Mouse (Mus musculus) lung, embryonic 14.5 days (tissue): ENCODE results near the gene Ybx2. TPM values are rescaled to one million over a fixed set of nuclear protein-coding genes. Genes with fewer than 3 reads are reported as not detected.

Source experiments
- ATAC-seq: fragments of 200-750 bp; cut with Nextera tagmentation; 2 replicates; pipeline ENCODE4 v1.8.0; 2017; ENCODE audit warnings: mild to moderate bottlenecking, moderate TSS enrichment, moderate library complexity; ENCODE audit not compliant: insufficient read depth
- DNase-seq: peaks from one replicate; pipeline ENCODE4 v3.0.0-alpha.2; 2015
- H3K27ac ChIP-seq: fragments of 300-500 bp; sonication (generic); 2 replicates; pipeline ENCODE4 v1.5.1; 2014; ENCODE audit warnings: low read depth, mild to moderate bottlenecking, moderate library complexity
- H3K27me3 ChIP-seq: fragments of 300-500 bp; sonication (generic); 2 replicates; pipeline ENCODE4 v1.6.1; 2014; ENCODE audit warnings: low read length, control low read depth; ENCODE audit not compliant: insufficient read depth
- H3K36me3 ChIP-seq: fragments of 300-500 bp; sonication (generic); 2 replicates; pipeline ENCODE4 v1.6.1; 2014; ENCODE audit warnings: control low read depth; ENCODE audit not compliant: insufficient read depth
- H3K4me1 ChIP-seq: fragments of 300-500 bp; sonication (generic); 2 replicates; pipeline ENCODE4 v1.6.1; 2014; ENCODE audit warnings: antibody characterized with exemption, control low read depth; ENCODE audit not compliant: insufficient read depth
- H3K4me2 ChIP-seq: fragments of 300-500 bp; sonication (generic); 2 replicates; pipeline ENCODE4 v1.6.1; 2014; ENCODE audit warnings: mild to moderate bottlenecking
- H3K4me3 ChIP-seq: fragments of 300-500 bp; sonication (generic); 2 replicates; pipeline ENCODE4 v1.5.1; 2014; ENCODE audit warnings: low read depth, low read length
- H3K9ac ChIP-seq: fragments of 300-500 bp; sonication (generic); 2 replicates; pipeline ENCODE4 v1.6.1; 2014
- H3K9me3 ChIP-seq: fragments of 300-500 bp; sonication (generic); 2 replicates; pipeline ENCODE4 v1.6.1; 2016; ENCODE audit warnings: low read depth, low read length, control low read depth
- CTCF ChIP-seq: IDR thresholded peaks from 2 replicates; pipeline ENCODE4 v1.5.1; 2016; ENCODE audit warnings: antibody characterized with exemption, low read depth
- WGBS: fragments of 180-500 bp; shearing (Covaris S2); extraction: QIAGEN DNeasy Blood & Tissue Kit; methylation state at CpG from one replicate; pipeline ENCODE4 v1.1.7; 2014; 5-methylcytosine and 5-hydroxymethylcytosine counted together
- microRNA-seq: library from miRNA; unstranded; fragments of <30 nt; microRNA quantifications from one replicate; pipeline ENCODE4, GENCODE M21; 2016; ENCODE audit warnings: borderline number of aligned reads
- polyA plus RNA-seq: library from polyadenylated mRNA; unstranded; fragments of >200 nt; fragmentation: Nextera tagmentation; extraction: Ambion mirVana; gene quantifications from 2 replicates; pipeline ENCODE4 v1.2.1, GENCODE M21; 2014

The Ybx2 gene
- polyA plus RNA-seq, 1 experiment from 2014 or later, result 4.7 TPM

DNA sequence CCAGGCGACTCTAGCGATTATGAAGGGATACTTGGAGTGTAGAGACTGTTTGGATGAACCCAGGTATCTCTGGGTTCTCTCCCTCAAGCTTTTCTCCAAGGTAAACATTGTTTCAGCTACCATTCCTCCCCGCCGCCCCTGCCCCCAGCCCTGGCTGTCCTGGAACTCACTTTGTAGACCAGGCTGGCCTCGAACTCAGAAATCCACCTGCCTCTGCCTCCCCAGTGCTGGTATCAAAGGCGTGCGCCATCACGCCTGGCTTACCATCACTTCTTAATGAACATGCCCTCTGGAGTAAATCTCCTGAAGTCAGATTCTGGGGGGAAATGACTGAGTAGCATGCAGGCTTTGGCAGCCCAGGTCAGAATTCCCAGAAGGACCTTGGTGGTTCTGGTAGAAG, 46.6 kb downstream of the Ybx2 start, which contains the start of gene Elp5:
TSS of gene Elp5 (minus strand) at position 293 of the 400 bp plus-strand sequence.
- TF ChIP-seq CTCF, result no peak
- Histone ChIP-seq H3K27me3 (no peaks in the 10 kb centered on the region), H3K4me1 (peaks cover 11% of the 10 kb centered on the region; the same call in 1 of the 2 replicates), H3K36me3 (peaks cover 47% of the 10 kb centered on the region), H3K9me3 (no peaks in the 10 kb centered on the region), H3K4me2 (peak within 1 kb of the TSS; percentile 67), H3K27ac (peak within 1 kb of the TSS; percentile 98), H3K4me3 (peak within 1 kb of the TSS; percentile 100), H3K9ac (peak within 1 kb of the TSS; percentile 98)
- DNase-seq, result no peak
- ATAC-seq, result no peak
- WGBS, result 45% methylated on average over 8 of the region's 8 CpGs

DNA sequence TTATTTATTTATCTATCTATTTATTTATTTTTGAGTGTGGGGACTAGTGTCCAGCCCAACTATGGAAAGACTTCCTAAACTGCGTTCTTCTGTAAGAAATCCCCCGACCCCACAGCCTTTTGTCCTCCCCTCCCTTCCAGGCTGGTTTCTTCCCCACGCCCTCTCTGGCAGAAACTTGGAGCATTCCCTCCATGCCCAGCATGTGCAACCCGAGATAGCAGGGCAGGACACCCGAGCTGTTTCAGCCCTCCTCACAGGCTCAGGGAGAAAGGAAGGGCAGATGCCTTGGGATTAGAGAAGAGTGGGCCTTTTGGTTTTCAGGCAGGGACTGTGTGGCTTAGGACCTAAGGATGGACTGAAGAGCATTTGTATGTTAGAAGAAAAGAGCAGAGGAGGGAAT, 47.3 kb downstream of the Ybx2 start:
- no peaks in the 10 kb centered on the region for H3K27me3 ChIP-seq
- TF ChIP-seq CTCF, result no peak
- ATAC-seq (no peak), DNase-seq (no peak)
- H3K27ac ChIP-seq, result no peak overlapping the region
- peaks cover 49% of the 10 kb centered on the region for H3K36me3 ChIP-seq
- WGBS, result 20% methylated on average over 5 of the region's 5 CpGs
- H3K4me1 ChIP-seq, result peaks cover 11% of the 10 kb centered on the region; the same call in 1 of the 2 replicates
- H3K9ac ChIP-seq, result peak overlapping the region; percentile 98
- H3K9me3 ChIP-seq, result no peaks in the 10 kb centered on the region
- peak overlapping the region; percentile 100 for H3K4me3 ChIP-seq
- H3K4me2 ChIP-seq, result peak overlapping the region; percentile 67

- ATAC-seq (no peak), DNase-seq (no peak)
- H3K4me1 ChIP-seq, result peaks cover 11% of the 10 kb centered on the region; the same call in 1 of the 2 replicates
- H3K4me3 ChIP-seq, result 0 out of 2 replicates have a peak overlapping the region, but pooled peaks have one; percentile 100
- peaks cover 49% of the 10 kb centered on the region for H3K36me3 ChIP-seq
- no peak for TF ChIP-seq CTCF
- no peaks in the 10 kb centered on the region for H3K9me3 ChIP-seq
- H3K27ac ChIP-seq, result no peak overlapping the region
- H3K9ac ChIP-seq, result peak overlapping the region; percentile 98
- H3K27me3 ChIP-seq, result no peaks in the 10 kb centered on the region
- 73% methylated on average over 4 of the region's 4 CpGs for WGBS
- H3K4me2 ChIP-seq, result peak overlapping the region; percentile 67
Measured at GRCm38 (mm10) chr11:69983377-69983776, 47.8 kb downstream of the Ybx2 start.

- Histone ChIP-seq H3K4me2 (no peak overlapping the region), H3K9me3 (no peaks in the 10 kb centered on the region), H3K4me3 (no peak overlapping the region), H3K36me3 (peaks cover 56% of the 10 kb centered on the region), H3K27me3 (no peaks in the 10 kb centered on the region), H3K4me1 (peaks cover 11% of the 10 kb centered on the region; the same call in 1 of the 2 replicates), H3K27ac (no peak overlapping the region), H3K9ac (no peak overlapping the region)
- ATAC-seq (no peak), DNase-seq (no peak)
- no peak for TF ChIP-seq CTCF
- WGBS, result 90% methylated on average over 8 of the region's 8 CpGs
Measured at GRCm38 (mm10) chr11:69984431-69984830, 48.8 kb downstream of the Ybx2 start.

- H3K9me3 ChIP-seq, result no peaks in the 10 kb centered on the region
- peak overlapping the region; percentile 90 for H3K27ac ChIP-seq
- no peak overlapping the region for H3K4me2 ChIP-seq
- H3K4me3 ChIP-seq, result no peak overlapping the region
- no peak for TF ChIP-seq CTCF
- 83% methylated on average over 8 of the region's 8 CpGs for WGBS
- H3K4me1 ChIP-seq, result peaks cover 8% of the 10 kb centered on the region; the same call in 1 of the 2 replicates
- H3K9ac ChIP-seq, result no peak overlapping the region
- H3K27me3 ChIP-seq, result no peaks in the 10 kb centered on the region
- peaks cover 68% of the 10 kb centered on the region for H3K36me3 ChIP-seq
- ATAC-seq, result no peak
- no peak for DNase-seq
Measured at GRCm38 (mm10) chr11:69989949-69990348, 54.4 kb downstream of the Ybx2 start.

Small RNA genes within 50 kb of the gene (microRNA-seq; reads per million reads assigned to microRNA genes)
- not detected for gene Gm44349

Other genes starting within 250 kb of the Ybx2 start
- gene Tnfsf12, start 239.9 kb upstream of the Ybx2 start, polyA plus RNA-seq, result 10.0 and 11.6 TPM in 2 replicates
- 4.4 and 5.3 TPM in 2 replicates for gene Tnfsfm13, start 239.7 kb upstream of the Ybx2 start, polyA plus RNA-seq
- 50.4 and 50.5 TPM in 2 replicates for gene Polr2a, start 177.2 kb upstream of the Ybx2 start, polyA plus RNA-seq
- gene Slc35g3, start 173.8 kb upstream of the Ybx2 start, polyA plus RNA-seq, result 0.12 and 0.20 TPM in 2 replicates
- 2.5 TPM in 2 replicates for gene Zbtb4, start 169.9 kb upstream of the Ybx2 start, polyA plus RNA-seq
- gene Chrnb1, start 139.9 kb upstream of the Ybx2 start, polyA plus RNA-seq, result 12.1 and 14.6 TPM in 2 replicates
- 1.6 TPM in 2 replicates for gene Fgf11, start 133.9 kb upstream of the Ybx2 start, polyA plus RNA-seq
- 4.3 and 5.0 TPM in 2 replicates for gene Tmem102, start 130.2 kb upstream of the Ybx2 start, polyA plus RNA-seq
- gene Gm39566, start 120.5 kb upstream of the Ybx2 start, polyA plus RNA-seq, result not detected in 2 replicates
- gene Spem2, start 117.3 kb upstream of the Ybx2 start, polyA plus RNA-seq, result not detected in 2 replicates
- gene Spem1, start 113.6 kb upstream of the Ybx2 start, polyA plus RNA-seq, result not detected in 2 replicates
- gene Nlgn2, start 98.0 kb upstream of the Ybx2 start, polyA plus RNA-seq, result 6.6 and 7.8 TPM in 2 replicates
- 443 and 457 TPM in 2 replicates for gene Tmem256, start 97.3 kb upstream of the Ybx2 start, polyA plus RNA-seq
- gene Plscr3, start 89.4 kb upstream of the Ybx2 start, polyA plus RNA-seq, result 115 and 118 TPM in 2 replicates
- 5.9 and 6.1 TPM in 2 replicates for gene Tnk1, start 77.1 kb upstream of the Ybx2 start, polyA plus RNA-seq
- gene Tmem95, start 57.8 kb upstream of the Ybx2 start, polyA plus RNA-seq, result not detected in 2 replicates
- gene Kctd11, start 54.4 kb upstream of the Ybx2 start, polyA plus RNA-seq, result 6.2 and 7.5 TPM in 2 replicates
- gene Acap1, start 40.3 kb upstream of the Ybx2 start, polyA plus RNA-seq, result 0.38 and 0.83 TPM in 2 replicates
- 11.3 and 14.1 TPM in 2 replicates for gene 2810408A11Rik, start 34.8 kb upstream of the Ybx2 start, polyA plus RNA-seq
- gene Neurl4, start 34.7 kb upstream of the Ybx2 start, polyA plus RNA-seq, result 12.5 and 13.1 TPM in 2 replicates
- 67.5 and 78.6 TPM in 2 replicates for gene Gps2, start 21.9 kb upstream of the Ybx2 start, polyA plus RNA-seq
- 1,945 and 2,006 TPM in 2 replicates for gene Eif5a, start 13.8 kb upstream of the Ybx2 start, polyA plus RNA-seq
- 14.9 and 19.0 TPM in 2 replicates for gene Slc2a4, start 12.4 kb downstream of the Ybx2 start, polyA plus RNA-seq
- 76.7 and 86.4 TPM in 2 replicates for gene Cldn7, start 29.0 kb downstream of the Ybx2 start, polyA plus RNA-seq
- gene Ctdnep1, start 45.4 kb downstream of the Ybx2 start, polyA plus RNA-seq, result 25.4 and 28.3 TPM in 2 replicates
- 108 and 113 TPM in 2 replicates for gene Elp5, start 46.7 kb downstream of the Ybx2 start, polyA plus RNA-seq
- gene Gabarap, start 55.3 kb downstream of the Ybx2 start, polyA plus RNA-seq, result 444 and 455 TPM in 2 replicates
- 41.1 and 42.8 TPM in 2 replicates for gene Phf23, start 60.0 kb downstream of the Ybx2 start, polyA plus RNA-seq
- gene Dvl2, start 64.8 kb downstream of the Ybx2 start, polyA plus RNA-seq, result 36.2 and 40.8 TPM in 2 replicates
- gene Acadvl, start 79.6 kb downstream of the Ybx2 start, polyA plus RNA-seq, result 57.6 and 58.9 TPM in 2 replicates
- gene Dlg4, start 81.1 kb downstream of the Ybx2 start, polyA plus RNA-seq, result 5.9 and 7.4 TPM in 2 replicates
- gene Asgr1, start 118.3 kb downstream of the Ybx2 start, polyA plus RNA-seq, result not detected in 2 replicates
- gene Asgr2, start 156.8 kb downstream of the Ybx2 start, polyA plus RNA-seq, result 0.47 and 0.78 TPM in 2 replicates
- 5.9 and 6.4 TPM in 2 replicates for gene Mgl2, start 194.5 kb downstream of the Ybx2 start, polyA plus RNA-seq
- gene Clec10a, start 220.4 kb downstream of the Ybx2 start, polyA plus RNA-seq, result 0.18 and 1.1 TPM in 2 replicates